Mouse (Mus musculus): ENCODE data around the gene Tpcn2. TPM values are rescaled to one million over a fixed set of nuclear protein-coding genes. Genes with fewer than 3 reads are reported as not detected.

The Tpcn2 gene
- 3.6 and 3.7 TPM in 2 replicates for polyA plus RNA-seq (2014; fragmentation: Nextera tagmentation; extraction: Ambion mirVana)

DNA sequence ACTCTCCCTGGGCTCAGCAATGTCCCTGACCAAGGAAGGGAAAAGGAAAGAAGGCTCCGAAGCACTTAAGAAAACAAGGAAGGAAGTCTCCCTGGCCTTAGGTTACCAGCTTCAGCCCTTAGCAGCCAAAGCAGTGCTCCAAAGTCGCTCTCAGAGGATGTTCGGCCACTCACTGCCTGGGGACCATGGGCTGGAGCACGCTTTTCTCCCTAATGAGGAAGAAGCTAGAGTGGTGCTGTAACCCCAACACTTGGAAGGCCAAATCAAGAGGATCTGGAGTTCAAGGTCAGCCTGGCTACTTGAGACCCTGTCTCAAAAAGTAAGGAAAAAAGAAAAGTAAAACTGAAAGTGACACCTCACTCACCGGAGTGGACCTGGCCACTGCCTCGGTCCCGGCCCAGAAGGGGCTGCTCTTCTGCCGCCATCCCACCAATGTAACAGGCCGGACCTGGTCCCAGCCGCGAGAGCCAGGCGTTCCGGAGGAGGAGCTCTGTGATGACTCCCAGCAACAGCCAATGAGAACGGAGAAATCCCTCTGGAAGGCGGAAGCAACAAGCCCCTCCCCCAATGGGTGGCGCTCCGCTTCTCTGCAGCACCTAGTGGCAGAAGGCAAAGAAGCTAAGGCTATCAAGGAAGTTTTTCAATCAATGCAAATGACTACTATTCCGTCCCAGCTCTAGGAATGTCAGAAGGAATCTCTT is at the start of gene Tpcn2:
Gene Tpcn2, minus strand, starts transcription at position 525 of the 701 bp plus-strand sequence.
- peak within 1 kb of the TSS; percentile 51 for H3K4me3 ChIP-seq (ENCODE audit: low read depth, low read length)
- peak within 1 kb of the TSS; percentile 60 for H3K4me2 ChIP-seq (ENCODE audit: low read depth, low read length)
- peaks cover 15% of the 10 kb centered on the region; the same call in 1 of the 2 replicates for H3K36me3 ChIP-seq (ENCODE audit: control insufficient read depth, insufficient read depth, low read length)
- H3K27me3 ChIP-seq (replicated peaks; ENCODE audit: control insufficient read depth, insufficient read depth, low read length): no peaks in the 10 kb centered on the region
- no peaks in the 10 kb centered on the region for H3K9me3 ChIP-seq (ENCODE audit: control insufficient read depth, low read length)
- H3K9ac ChIP-seq (ENCODE audit: low read depth, low read length): peak within 1 kb of the TSS; percentile 66
- ATAC-seq (ENCODE audit: low read depth): peak; percentile 96
- 2% methylated on average over 15 of the region's 18 CpGs for WGBS
- peak; percentile 98 for DNase-seq (ENCODE audit: low spot score)
- peaks cover 12% of the 10 kb centered on the region; the same call in 1 of the 2 replicates for H3K4me1 ChIP-seq (ENCODE audit: control insufficient read depth, insufficient read depth, low read length)
- no peak within 1 kb of the TSS for H3K27ac ChIP-seq (replicated peaks; ENCODE audit: low read depth, low read length)

DNA sequence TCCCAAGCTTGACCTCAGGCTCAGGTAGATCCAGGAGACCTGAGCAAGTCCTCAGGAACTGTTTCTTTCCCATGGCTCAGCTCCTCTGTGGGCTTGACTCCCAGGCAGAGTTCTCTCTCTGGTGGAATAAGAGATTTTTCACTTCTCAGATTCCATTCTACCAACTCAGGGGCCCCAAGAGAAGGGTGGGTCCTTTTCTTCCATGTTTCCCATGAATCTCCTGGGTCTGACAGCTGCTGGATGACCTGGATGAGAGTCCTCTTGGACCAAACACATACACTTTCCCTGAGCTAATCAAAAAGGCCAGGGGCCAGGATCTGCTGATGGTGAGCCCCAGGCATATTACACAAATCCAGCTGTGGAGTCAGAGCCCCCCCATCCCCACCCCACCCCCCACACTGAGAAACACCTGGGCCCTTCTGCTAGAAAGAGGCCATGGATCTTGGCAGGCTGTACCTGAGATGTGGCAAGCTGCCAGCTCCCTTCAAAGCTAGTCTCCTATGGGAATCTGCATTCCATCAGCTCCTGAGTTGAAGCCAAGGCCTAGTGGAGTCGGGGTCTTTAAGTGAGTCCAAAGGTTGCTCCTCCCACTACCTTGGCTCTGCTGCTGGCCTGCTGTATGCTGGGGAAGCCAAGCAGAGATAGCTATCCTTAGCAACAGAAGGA is 48.7 kb upstream of the Tpcn2 start:
- H3K4me1 ChIP-seq (ENCODE audit: control insufficient read depth, insufficient read depth, low read length): peaks cover 25% of the 10 kb centered on the region
- no peaks in the 10 kb centered on the region for H3K27me3 ChIP-seq (replicated peaks; ENCODE audit: control insufficient read depth, insufficient read depth, low read length)
- peak overlapping the region; percentile 80 for H3K27ac ChIP-seq (replicated peaks; ENCODE audit: low read depth, low read length)
- no peak overlapping the region for H3K4me3 ChIP-seq (ENCODE audit: low read depth, low read length)
- DNase-seq (ENCODE audit: low spot score) (peak; percentile 92), ATAC-seq (ENCODE audit: low read depth) (peak; percentile 71)
- no peak overlapping the region for H3K4me2 ChIP-seq (ENCODE audit: low read depth, low read length)
- no peaks in the 10 kb centered on the region for H3K36me3 ChIP-seq (ENCODE audit: control insufficient read depth, insufficient read depth, low read length)
- no peak overlapping the region for H3K9ac ChIP-seq (ENCODE audit: low read depth, low read length)
- WGBS: 30% methylated on average over 1 of the region's 1 CpGs
- H3K9me3 ChIP-seq (ENCODE audit: control insufficient read depth, low read length): no peaks in the 10 kb centered on the region

DNA sequence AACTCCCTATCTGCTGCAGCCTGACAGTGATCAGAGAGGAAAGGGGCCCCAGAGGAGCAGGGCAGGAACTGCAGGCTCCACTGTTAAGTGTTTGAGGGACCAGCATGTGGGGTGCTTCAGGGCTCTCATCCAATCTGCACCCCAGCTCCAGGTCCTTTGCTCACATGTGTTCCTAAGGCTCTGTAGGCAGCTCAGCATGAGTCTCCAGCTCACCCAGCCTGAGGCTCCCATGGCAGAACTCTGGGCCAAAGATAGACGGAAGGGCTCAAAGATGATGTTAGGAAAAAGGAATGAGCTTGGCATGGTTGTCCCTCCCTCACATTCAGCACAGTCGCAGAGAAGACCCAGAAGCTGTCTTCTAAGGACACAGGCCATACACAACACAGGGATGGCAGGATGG is 46.8 kb upstream of the Tpcn2 start:
- DNase-seq (ENCODE audit: low spot score): no peak
- Histone ChIP-seq H3K27me3 (replicated peaks; ENCODE audit: control insufficient read depth, insufficient read depth, low read length) (no peaks in the 10 kb centered on the region), H3K4me1 (ENCODE audit: control insufficient read depth, insufficient read depth, low read length) (peaks cover 25% of the 10 kb centered on the region), H3K4me2 (ENCODE audit: low read depth, low read length) (no peak overlapping the region), H3K36me3 (ENCODE audit: control insufficient read depth, insufficient read depth, low read length) (no peaks in the 10 kb centered on the region), H3K9ac (ENCODE audit: low read depth, low read length) (no peak overlapping the region), H3K4me3 (ENCODE audit: low read depth, low read length) (no peak overlapping the region), H3K9me3 (ENCODE audit: control insufficient read depth, low read length) (no peaks in the 10 kb centered on the region), H3K27ac (replicated peaks; ENCODE audit: low read depth, low read length) (peak overlapping the region; percentile 35; the same call in 1 of the 2 replicates)
- no peak for ATAC-seq (ENCODE audit: low read depth)
- 57% methylated on average over 2 of the region's 2 CpGs for WGBS

DNA sequence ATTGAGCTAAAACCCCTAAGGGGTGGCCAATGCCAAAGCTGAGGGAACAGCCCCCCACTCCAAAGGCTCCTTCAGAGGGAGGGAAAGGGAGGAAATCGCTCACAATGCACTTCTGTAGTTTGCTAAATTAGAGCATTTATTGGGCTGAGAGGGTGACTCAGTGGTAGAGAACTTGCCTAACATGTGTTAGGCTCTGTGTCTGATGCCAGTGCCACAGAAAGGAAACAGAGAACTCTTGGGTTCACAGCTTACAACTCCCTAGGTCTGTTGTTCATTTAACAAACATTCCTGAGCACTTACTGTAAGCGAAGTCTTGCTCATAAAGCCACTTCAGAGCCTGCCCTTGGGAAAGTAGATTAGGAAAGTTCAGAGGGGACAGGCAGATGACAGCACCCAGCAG is 46.2 kb upstream of the Tpcn2 start:
- no peak overlapping the region for H3K9ac ChIP-seq (ENCODE audit: low read depth, low read length)
- H3K4me1 ChIP-seq (ENCODE audit: control insufficient read depth, insufficient read depth, low read length): peaks cover 25% of the 10 kb centered on the region
- ATAC-seq (ENCODE audit: low read depth) (no peak), DNase-seq (ENCODE audit: low spot score) (peak; percentile 50)
- no peaks in the 10 kb centered on the region for H3K27me3 ChIP-seq (replicated peaks; ENCODE audit: control insufficient read depth, insufficient read depth, low read length)
- no peak overlapping the region for H3K4me3 ChIP-seq (ENCODE audit: low read depth, low read length)
- H3K9me3 ChIP-seq (ENCODE audit: control insufficient read depth, low read length): no peaks in the 10 kb centered on the region
- H3K4me2 ChIP-seq (ENCODE audit: low read depth, low read length): no peak overlapping the region
- peak overlapping the region; percentile 57; the same call in 1 of the 2 replicates for H3K27ac ChIP-seq (replicated peaks; ENCODE audit: low read depth, low read length)
- WGBS: 27% methylated on average over 2 of the region's 2 CpGs
- H3K36me3 ChIP-seq (ENCODE audit: control insufficient read depth, insufficient read depth, low read length): no peaks in the 10 kb centered on the region

GRCm38 (mm10) chr7:145325697-145326096 is 41.9 kb upstream of the Tpcn2 start:
- no peaks in the 10 kb centered on the region for H3K36me3 ChIP-seq (ENCODE audit: control insufficient read depth, insufficient read depth, low read length)
- ATAC-seq (ENCODE audit: low read depth) (peak; percentile 44; the same call in 1 of the 2 replicates), DNase-seq (ENCODE audit: low spot score) (peak; percentile 28)
- no peaks in the 10 kb centered on the region for H3K9me3 ChIP-seq (ENCODE audit: control insufficient read depth, low read length)
- H3K4me3 ChIP-seq (ENCODE audit: low read depth, low read length): no peak overlapping the region
- no peak overlapping the region for H3K4me2 ChIP-seq (ENCODE audit: low read depth, low read length)
- no peak overlapping the region for H3K9ac ChIP-seq (ENCODE audit: low read depth, low read length)
- H3K27me3 ChIP-seq (replicated peaks; ENCODE audit: control insufficient read depth, insufficient read depth, low read length): no peaks in the 10 kb centered on the region
- no peak overlapping the region for H3K27ac ChIP-seq (replicated peaks; ENCODE audit: low read depth, low read length)
- WGBS: 42% methylated on average over 2 of the region's 2 CpGs
- H3K4me1 ChIP-seq (ENCODE audit: control insufficient read depth, insufficient read depth, low read length): peaks cover 7% of the 10 kb centered on the region

GRCm38 (mm10) chr7:145323607-145324006 is 39.8 kb upstream of the Tpcn2 start:
- Histone ChIP-seq H3K36me3 (ENCODE audit: control insufficient read depth, insufficient read depth, low read length) (no peaks in the 10 kb centered on the region), H3K27ac (replicated peaks; ENCODE audit: low read depth, low read length) (no peak overlapping the region), H3K4me1 (ENCODE audit: control insufficient read depth, insufficient read depth, low read length) (no peaks in the 10 kb centered on the region), H3K9ac (ENCODE audit: low read depth, low read length) (no peak overlapping the region), H3K4me2 (ENCODE audit: low read depth, low read length) (no peak overlapping the region), H3K9me3 (ENCODE audit: control insufficient read depth, low read length) (no peaks in the 10 kb centered on the region), H3K4me3 (ENCODE audit: low read depth, low read length) (no peak overlapping the region), H3K27me3 (replicated peaks; ENCODE audit: control insufficient read depth, insufficient read depth, low read length) (no peaks in the 10 kb centered on the region)
- no peak for ATAC-seq (ENCODE audit: low read depth)
- no peak for DNase-seq (ENCODE audit: low spot score)
- WGBS: 38% methylated on average over 4 of the region's 4 CpGs

GRCm38 (mm10) chr7:145319481-145319880 is 35.7 kb upstream of the Tpcn2 start:
- 65% methylated on average over 3 of the region's 3 CpGs for WGBS
- no peak overlapping the region for H3K9ac ChIP-seq (ENCODE audit: low read depth, low read length)
- no peaks in the 10 kb centered on the region for H3K27me3 ChIP-seq (replicated peaks; ENCODE audit: control insufficient read depth, insufficient read depth, low read length)
- H3K27ac ChIP-seq (replicated peaks; ENCODE audit: low read depth, low read length): no peak overlapping the region
- DNase-seq (ENCODE audit: low spot score): no peak
- no peaks in the 10 kb centered on the region for H3K36me3 ChIP-seq (ENCODE audit: control insufficient read depth, insufficient read depth, low read length)
- H3K4me2 ChIP-seq (ENCODE audit: low read depth, low read length): no peak overlapping the region
- no peak overlapping the region for H3K4me3 ChIP-seq (ENCODE audit: low read depth, low read length)
- H3K4me1 ChIP-seq (ENCODE audit: control insufficient read depth, insufficient read depth, low read length): no peaks in the 10 kb centered on the region
- no peak for ATAC-seq (ENCODE audit: low read depth)
- no peaks in the 10 kb centered on the region for H3K9me3 ChIP-seq (ENCODE audit: control insufficient read depth, low read length)

- H3K4me3 ChIP-seq (ENCODE audit: low read depth, low read length): no peak overlapping the region
- DNase-seq (ENCODE audit: low spot score) (peak; percentile 27), ATAC-seq (ENCODE audit: low read depth) (no peak)
- H3K27me3 ChIP-seq (replicated peaks; ENCODE audit: control insufficient read depth, insufficient read depth, low read length): no peaks in the 10 kb centered on the region
- H3K4me1 ChIP-seq (ENCODE audit: control insufficient read depth, insufficient read depth, low read length): no peaks in the 10 kb centered on the region
- H3K4me2 ChIP-seq (ENCODE audit: low read depth, low read length): no peak overlapping the region
- no peak overlapping the region for H3K27ac ChIP-seq (replicated peaks; ENCODE audit: low read depth, low read length)
- no peaks in the 10 kb centered on the region for H3K36me3 ChIP-seq (ENCODE audit: control insufficient read depth, insufficient read depth, low read length)
- H3K9me3 ChIP-seq (ENCODE audit: control insufficient read depth, low read length): no peaks in the 10 kb centered on the region
- WGBS: 61% methylated on average over 4 of the region's 4 CpGs
- H3K9ac ChIP-seq (ENCODE audit: low read depth, low read length): no peak overlapping the region
Observed at GRCm38 (mm10) chr7:145317522-145317921, 33.7 kb upstream of the Tpcn2 start.

Measured in embryonic facial prominence, embryonic 14.5 days (tissue).